Mouse (Mus musculus) thymus, postnatal 0 days (tissue): ENCODE measurements around the gene Nxpe3. TPM values are rescaled to one million over a fixed set of nuclear protein-coding genes. Genes with fewer than 3 reads are reported as not detected.
"Not testable (repeated sequence)": the region's sequence is repeated elsewhere in the genome, so short reads cannot be mapped to it uniquely, and the experiment has no call there.

Experiments used
- DNase-seq: peaks from one replicate; pipeline ENCODE4 v3.0.0-alpha.2; 2015; ENCODE audit warnings: low spot score
- polyA plus RNA-seq: library from polyadenylated mRNA; unstranded; fragments of >200 nt; fragmentation: Nextera tagmentation; extraction: Ambion mirVana; gene quantifications from 2 replicates; pipeline ENCODE4 v1.2.1, GENCODE M21; 2015

The Nxpe3 gene
- polyA plus RNA-seq, 1 experiment from 2014 or later: 2.2 TPM

DNA sequence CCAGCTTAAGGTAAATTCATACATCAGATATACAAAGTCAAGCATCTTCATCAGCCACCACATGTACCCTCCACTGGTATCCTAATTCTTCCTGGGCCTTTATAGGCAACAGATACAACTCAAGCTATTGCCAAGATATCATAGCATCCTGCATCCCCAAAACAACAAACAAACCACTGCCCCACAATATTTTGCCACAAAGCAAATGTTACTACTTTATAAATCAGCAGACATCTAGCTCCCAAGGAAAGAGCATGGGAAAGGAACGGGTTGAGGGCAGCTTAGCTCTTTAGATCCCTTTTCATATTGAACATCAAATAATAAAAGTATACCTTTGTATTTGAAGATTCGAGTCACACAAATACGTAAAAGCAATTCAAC lies 57.0 kb downstream of the Nxpe3 start:
- DNase-seq: no peak

DNA sequence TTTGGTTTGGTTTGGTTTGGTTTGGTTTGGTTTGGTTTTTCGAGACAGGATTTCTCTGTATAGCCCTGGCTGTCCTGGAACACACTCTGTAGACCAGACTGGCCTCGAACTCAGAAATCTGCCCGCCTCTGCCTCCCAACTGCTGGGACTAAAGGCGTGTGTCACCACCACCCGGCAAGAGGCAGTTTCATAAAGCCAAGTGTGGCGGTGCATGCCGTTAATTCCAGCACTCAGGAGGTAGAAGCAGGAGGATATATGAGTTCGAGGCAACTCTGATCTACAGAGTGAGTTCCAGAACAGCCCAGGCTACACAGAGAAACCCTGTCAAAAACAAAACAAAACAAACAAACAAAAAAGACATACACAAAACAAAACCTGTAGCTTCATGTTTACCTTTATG lies 57.4 kb downstream of the Nxpe3 start:
- not testable (repeated sequence) for DNase-seq

DNA sequence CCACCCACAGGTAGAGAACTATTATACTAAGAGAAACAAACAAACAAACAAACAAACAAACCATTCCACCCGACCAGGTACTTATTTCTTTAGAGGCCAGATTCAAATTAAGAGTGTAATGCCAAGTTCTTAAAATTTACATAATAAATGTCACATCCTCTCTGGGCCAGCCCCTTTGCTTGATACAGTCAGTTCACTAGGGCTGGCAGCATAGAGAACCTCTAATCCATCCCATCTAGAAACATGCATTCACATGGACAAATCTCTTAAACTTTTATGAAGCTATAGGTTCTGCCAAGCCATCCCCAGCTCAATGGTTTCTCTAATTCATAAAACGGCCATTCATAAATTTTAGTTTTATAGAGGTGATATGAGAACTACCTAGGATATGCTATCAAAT lies 57.9 kb downstream of the Nxpe3 start:
- DNase-seq: no peak

DNA sequence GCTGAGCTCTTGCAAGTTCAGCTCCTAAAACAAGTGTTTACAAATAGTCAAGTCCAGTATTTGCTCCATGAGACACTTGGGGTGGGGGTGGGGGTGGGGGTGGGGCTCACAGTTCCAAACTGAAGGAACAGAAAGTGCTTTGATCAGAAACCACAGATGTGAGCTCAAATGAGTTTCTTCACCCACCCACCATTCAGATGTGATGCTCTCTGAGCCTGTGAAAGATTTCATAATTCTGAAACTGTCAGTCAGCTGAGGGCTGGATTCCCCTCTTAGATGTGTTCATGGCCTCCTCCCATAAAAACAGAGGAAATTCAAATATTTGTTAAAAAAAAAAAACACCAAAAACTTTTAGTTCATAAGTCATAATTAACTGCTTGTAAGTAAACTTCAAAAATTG lies 59.3 kb downstream of the Nxpe3 start:
- DNase-seq: no peak

DNA sequence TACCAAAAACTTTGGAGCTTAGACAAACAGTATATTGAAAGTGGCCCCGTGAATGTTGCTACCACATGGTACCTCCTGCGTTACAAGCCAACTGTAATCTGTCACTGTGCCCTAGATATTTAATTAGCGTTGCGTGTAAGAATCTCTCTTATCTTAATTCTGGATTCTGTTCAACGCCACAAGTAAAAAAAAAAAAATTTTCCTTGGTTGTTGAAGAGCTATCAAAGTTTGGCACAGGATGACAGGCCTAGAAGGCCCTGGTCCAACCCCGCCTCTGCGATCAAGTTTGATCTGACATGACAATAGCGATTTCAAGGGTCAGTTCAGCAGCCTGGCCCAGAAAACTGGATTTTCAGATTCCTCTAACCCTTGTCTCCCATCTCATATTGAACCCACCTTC lies 62.5 kb downstream of the Nxpe3 start:
- DNase-seq: no peak

DNA sequence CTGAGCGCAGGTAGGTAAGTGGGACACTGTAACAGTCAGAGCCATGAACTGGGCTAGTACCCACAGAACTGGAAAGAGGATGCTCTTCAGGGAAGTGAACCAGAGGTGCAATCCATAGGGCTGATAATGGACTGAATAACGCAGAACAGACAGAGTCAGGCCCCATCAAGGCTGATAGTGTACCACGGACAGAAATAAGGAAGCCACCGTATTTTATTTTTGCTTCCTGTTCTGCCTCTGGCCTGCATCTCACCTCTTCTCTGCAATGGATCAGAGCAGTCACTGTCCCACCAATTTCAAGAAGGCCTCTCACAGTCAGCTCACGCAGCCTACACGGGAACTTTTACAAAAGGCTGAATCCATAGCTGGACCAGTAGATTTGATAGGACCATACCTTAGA lies 63.0 kb downstream of the Nxpe3 start:
- no peak for DNase-seq

DNA sequence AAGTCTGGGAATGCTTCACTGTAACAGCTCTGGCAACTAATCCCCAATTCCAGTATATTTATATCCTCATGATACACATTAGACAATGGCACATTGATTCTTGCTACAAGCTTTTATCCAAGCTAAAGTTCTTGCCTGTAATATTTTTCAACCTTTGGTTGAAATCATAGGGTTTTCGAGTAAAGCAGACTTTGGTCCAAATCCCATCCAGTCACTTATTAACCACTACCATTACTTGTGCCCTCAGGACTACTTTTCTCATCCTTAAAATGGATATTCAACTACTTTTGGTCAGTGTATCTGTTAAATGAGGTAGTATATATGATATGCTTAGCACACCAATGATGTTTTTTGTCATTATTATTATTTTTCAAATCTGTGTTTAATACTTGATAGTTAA lies 63.6 kb downstream of the Nxpe3 start:
- no peak for DNase-seq

DNA sequence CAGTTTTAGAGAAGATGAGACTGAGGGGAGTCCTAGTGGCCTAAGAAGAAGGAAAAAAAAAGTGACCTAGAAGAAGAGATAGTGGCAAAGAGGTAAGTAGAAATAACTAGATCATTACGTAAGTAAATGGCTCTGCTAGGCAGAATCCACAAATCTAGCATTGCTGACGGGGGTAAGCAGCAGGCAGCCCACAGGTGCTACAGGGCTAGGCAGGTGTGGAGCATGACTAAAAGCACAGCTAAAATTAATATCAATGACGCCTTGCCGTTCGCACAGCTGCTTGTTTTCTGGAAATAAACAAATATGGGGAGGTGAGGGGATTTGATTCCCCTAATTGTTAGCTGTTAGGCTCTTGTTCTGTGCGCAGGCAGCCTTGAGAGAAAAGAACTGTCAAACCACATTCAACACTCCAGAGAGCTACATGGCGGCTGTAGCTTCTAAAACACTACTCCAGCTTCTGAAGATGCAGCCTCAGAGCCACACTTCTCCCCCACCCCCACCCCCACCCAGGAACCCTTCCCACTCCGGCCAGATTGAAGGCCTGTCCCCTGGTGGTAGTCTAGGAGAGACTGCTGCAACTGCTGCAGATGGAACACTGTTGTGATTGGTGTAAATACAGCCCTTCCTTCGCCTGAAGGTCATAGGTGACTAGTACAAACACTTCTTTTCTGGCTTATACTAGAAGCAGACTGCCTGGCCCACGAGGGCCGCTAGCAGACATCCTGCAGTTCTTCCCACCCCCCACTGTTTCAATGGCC lies 71.5 kb downstream of the Nxpe3 start:
- no peak for DNase-seq

DNA sequence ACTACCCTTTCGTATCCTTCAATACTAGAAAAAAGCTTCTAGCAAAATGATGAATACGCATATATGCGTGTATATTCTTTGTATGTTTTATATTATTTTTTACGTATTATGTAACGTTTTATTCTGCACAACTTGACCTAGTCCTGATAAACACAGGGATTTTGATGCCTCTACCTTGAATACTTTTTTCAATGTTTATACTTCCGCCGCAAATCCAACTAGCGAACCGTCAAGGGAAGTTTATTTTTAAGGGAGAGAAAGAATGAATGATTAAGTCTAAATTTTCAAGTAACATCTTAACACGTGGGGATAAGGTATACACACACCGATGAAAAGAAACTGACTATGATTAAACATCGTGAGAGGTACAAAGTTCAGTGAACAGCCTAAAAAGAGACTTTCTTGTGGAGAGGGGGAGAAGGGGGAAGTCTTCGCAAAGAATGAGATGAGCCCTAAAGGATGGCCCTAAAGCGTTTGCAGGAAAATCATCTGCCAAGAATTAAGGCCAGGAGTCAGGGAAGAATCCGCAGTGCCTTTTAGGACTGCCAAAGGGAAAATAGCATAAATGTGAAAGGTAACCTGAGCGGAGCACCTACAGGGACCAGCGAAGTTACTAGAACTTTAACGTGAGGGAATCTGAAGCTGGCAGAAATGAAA lies 72.2 kb downstream of the Nxpe3 start:
- DNase-seq: no peak

DNA sequence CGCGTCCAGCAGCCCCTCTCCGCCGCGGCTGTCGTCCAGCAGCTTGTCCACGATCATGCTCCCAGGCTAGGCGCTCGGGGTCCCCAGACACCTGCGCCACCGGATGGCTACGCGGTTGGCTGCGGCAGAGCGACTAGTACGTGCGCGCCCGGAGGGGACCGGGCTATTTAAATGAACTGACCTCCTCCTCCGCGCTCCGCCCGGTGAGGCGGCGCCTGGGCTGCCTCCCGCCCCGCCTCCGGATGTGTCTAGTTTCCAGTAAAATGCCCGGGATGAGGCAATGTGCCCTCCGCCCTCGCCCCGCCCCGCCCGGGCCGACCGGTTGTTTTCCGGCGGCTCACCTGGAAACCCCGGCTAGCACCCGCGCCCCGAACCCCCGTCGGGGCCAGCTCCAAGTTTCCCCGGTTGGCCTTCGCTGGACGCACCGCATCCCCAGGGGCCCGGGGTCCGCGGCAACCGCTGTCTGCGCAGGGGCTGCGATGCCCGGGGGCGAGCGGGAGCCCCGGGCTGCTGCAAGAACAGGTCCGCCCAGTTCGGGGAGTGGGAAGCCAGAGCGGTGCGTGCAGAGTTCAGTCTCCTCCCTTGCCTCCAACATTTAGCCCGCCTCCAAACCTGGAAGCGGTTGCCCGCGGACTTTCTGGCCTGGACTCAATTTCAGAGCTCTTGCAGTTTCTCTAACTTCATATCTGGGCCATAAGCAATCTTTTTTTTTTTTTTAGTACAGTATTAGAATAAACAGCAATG lies 72.9 kb downstream of the Nxpe3 start:
- peak; percentile 79 for DNase-seq

DNA sequence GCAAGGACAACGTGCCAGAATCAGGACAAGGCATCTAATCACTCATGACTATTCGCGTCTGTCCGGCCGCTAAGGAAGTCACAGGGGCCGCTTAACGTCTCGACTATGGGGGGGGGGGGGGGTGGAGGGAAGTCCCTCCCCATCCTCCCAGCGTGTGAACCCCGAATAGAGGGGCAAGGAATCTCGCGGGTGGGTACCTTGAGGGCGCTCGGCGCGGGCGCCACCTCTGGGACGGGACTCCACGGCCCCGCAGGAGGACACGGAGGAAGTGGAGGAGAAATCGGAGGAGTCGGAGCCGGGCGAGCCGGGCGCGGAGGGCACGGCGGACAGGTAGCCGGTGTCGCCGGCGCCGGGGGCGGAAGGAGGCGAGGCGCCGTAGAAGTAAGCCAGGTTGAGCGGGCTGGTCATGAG lies 73.5 kb downstream of the Nxpe3 start:
- DNase-seq: peak; percentile 45

DNA sequence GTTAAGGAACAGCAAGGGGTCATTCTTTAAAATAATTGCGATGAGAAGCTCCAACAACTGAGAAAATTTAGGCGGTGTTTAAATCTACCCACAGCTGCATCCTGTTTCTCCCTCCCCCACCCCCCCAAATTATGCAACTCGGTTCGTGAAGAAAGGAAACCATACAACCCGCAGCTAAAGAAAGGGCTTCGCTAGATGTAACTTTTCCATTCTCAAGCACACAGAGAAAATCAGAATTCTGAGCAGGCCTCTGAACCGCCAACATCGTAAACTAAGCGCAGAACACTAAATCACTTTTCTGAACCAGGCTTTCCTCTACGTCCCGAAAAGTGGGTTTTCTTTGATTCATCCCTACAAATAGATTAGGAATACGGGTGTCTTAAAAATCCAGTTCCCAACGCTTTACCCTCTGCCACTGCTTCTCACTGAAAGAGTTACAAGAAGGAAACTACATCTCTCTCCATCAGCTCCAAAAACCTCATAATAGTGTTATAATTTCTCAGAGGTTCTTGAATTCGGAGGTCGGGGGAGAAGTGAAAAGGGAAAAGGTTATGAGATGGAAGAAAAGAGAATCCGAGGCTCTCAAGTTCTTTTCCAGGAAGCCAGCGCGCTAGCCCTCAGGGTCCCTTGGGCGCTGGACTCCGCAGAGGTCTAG lies 74.0 kb downstream of the Nxpe3 start:
- DNase-seq: peak; percentile 89

DNA sequence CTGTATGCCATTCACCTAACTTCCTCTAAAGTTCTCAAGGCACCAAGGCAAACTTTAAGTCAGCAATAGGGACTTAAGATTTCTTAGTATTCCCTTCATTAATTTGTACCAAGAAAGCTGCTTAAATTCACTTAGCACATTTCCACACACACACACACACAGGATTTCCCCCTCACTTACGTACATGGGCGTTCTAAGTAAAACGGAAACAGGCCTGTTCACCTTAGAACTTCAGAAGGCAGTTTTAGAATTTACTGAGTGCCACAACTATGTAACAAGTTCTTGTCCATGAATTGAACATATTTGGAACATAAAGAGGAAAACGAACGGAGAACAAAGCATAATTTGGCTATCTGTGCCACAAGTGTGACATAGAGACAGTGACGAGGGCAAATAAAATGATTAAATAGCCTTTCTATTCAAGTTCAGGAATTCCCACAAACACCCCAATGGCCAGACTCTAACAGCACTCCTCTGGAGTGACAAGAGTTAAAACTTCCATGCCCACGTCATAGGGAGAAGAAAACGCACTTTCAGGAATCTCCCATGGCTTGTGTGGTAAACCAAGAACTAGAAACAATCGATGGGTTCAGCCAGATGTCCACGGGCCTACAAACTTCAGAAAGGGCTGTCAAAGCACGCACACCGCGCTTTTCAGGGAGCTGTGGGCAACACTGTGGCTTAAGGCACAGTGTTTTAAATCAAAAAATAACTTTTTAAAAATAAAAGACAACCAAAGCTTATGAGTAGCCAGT lies 74.7 kb downstream of the Nxpe3 start:
- DNase-seq: peak; percentile 76

DNA sequence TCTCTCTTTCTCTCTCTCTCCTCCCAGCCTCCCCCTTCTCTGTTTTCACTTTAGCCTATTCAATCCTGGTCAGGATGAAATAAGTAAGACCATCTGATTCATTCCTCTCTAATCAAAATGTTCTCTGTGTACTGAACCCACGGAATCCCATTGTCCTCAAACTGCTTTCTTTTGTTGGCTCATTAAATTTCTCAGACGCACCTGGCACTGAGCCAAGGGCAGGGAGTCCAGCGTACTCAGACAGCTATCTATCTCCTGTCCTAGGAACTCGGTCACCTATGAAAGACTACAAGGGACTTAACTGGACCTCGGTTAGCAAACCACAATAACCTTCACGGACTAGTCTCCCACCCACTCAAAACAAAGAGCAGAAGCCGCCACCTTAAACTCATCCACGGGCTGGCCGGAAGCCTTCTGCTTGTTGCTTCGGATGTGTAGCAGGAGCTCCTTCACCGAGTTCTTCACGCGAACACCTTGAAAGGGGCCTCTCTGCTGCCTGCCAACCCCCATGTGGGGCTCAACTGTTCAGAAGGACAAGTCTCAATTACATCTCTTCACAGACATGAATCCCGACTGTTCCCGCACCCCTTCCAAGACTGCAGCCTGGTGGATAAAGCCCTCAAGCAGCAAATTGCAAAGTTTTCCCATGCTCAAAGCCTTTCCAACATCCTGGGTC lies 75.8 kb downstream of the Nxpe3 start:
- DNase-seq: no peak

DNA sequence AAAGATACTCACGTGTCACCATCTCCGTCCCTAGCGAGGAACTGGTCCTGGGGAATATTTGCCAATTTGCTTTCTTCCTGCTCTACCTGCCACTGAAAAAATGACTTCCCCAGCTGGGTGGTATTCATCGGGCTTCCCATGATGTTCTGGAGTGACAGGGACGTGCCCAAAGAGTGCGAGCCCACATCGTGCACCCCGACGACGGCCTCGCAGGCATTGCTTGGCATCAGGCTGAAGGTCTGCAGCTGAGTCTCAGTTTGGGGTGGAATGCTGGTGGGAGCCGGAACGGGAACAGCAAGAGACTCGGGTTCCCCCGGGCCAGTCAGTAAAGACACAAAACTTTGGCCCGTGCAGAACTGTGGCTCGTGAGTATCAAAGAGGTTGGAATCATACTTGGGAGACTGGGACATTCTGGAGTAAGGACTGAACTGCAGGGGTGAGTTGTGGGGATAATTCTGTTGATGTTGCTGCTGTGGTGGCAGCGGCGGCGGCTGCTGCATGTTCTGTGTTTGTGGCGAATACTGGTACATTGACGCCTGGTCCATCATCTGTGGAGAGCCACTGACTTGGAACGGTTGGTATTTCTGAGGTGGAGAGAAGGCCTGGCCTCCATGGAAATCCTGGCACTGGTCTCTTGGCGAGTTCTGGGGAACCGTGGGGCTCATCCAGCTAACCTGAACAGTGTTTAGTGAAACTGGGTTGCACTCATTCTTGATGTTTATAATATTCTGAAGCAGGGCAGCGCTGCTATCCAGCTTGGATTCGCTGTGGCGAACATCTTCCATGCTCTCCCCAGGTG lies 77.2 kb downstream of the Nxpe3 start:
- no peak for DNase-seq

DNA sequence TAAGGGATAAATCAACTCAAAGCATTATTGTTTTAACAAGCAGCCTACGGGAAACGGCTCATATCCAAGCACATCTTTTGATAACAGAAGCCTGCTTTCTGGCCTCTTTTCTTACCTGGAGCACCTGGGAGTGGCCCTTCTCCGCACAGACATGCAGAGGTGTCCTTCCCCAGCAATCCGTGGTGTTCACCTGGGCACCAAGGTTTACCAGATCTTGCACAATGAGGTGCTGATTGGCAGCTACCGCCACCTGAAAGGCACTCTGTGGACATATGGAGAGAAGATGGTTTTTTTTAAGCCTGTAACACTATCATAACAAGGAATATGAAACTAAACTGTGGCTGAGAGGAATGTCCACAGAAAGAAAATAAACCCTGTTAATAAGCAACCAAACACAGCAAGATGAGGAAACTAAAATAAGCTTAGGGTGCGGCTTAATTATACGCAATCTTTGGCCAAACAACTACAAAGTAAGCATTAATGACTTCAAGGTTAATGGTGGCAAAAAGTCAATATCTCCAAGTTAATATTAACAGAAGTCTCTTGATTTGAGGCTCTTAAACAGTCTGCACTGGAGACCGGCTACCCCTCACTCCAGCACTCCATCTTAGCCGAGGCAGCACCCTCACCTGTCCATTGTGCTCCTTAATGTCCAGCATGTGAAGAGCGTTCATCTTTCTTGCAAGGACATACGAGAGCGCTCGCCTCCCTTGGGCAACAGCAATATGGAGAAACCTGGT lies 78.7 kb downstream of the Nxpe3 start:
- DNase-seq: no peak

DNA sequence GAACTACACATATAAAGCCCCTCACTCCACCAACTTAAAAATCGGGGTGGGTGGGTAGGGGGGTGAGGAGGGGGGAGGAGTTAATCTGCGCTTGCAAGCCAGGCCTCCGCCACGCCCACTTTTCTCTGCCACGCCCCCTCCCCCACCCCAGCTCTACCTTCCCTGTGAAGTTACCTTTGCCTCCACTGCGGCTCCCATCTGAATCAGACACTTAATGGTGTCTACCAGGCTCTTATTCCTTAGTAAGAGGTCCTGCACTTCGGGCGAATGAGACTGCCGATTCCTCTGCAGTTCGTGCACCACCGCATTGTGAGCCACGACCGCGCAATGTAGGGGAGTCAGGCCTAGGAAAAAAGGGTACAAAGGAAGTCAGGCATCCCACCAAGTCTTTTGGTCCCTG lies 79.6 kb downstream of the Nxpe3 start:
- DNase-seq: no peak

DNA sequence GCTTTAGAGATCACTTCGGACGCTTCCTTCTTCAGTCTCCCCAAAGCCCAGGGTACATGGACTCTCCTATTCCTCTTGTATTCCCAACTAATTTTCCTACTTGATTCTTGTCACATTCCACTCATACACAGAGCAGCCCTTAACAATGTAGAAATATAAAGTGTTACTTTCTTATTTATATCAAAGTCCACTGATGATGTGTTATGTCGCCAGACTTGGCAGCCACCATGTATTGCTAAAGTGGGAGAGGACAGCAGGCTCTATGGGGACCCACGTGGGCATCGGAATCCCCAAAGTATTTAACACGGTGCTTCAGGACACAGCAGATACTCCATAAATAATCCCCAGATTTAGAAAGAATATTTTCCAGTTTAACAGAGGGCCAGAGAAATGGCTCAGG lies 80.4 kb downstream of the Nxpe3 start:
- no peak for DNase-seq

DNA sequence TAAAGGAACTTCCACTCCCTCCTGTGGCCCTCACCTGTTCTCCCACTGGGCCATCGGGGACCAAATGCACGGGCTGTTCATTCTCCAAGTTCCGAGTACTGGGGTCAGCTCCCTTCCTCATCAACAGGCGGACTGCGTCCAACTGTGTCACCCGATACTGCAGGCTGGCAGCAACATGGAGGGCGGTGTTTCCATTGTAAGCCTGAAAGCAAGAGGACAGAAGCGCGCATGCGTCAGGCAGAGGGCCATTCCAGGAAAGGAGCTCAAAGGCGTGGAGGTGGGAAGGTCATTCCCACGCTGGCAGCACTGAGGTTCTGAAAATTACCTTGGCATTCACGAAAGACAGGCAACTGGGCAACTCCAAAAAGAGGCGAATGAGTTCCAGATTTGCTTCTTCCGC lies 81.2 kb downstream of the Nxpe3 start:
- DNase-seq: no peak
